Mouse (Mus musculus): ENCODE measurements around the gene Nsun7. TPM values are rescaled to one million over a fixed set of nuclear protein-coding genes. Genes with fewer than 3 reads are reported as not detected.

Gene Nsun7
- polyA plus RNA-seq, 1 experiment from 2014 or later = 0.38 TPM

GRCm38 (mm10) chr5:66345140-66345539, 85.4 kb downstream of the Nsun7 start:
- Histone ChIP-seq H3K27me3 (ENCODE audit: insufficient read depth, low read length) (no peaks in the 10 kb centered on the region), H3K9me3 (replicated peaks; ENCODE audit: low read length) (no peaks in the 10 kb centered on the region), H3K36me3 (ENCODE audit: insufficient read depth, low read length) (no peaks in the 10 kb centered on the region), H3K4me2 (ENCODE audit: low read length) (no peak overlapping the region), H3K4me1 (replicated peaks; ENCODE audit: insufficient read depth, low read length) (0 out of 2 replicates have a peak, but pooled peaks cover 13% of the 10 kb centered on the region), H3K9ac (ENCODE audit: low read depth, low read length) (no peak overlapping the region), H3K27ac (no peak overlapping the region), H3K4me3 (replicated peaks; ENCODE audit: low read depth, low read length) (no peak overlapping the region)
- no peak for ATAC-seq (replicated peaks; ENCODE audit: low FRiP score, low read depth)
- DNase-seq (ENCODE audit: low spot score) = no peak
- no peak for TF ChIP-seq CTCF (IDR thresholded peaks at IDR 0.05; ENCODE audit: low read depth)
- 36% methylated on average over 3 of the region's 3 CpGs for WGBS

DNA sequence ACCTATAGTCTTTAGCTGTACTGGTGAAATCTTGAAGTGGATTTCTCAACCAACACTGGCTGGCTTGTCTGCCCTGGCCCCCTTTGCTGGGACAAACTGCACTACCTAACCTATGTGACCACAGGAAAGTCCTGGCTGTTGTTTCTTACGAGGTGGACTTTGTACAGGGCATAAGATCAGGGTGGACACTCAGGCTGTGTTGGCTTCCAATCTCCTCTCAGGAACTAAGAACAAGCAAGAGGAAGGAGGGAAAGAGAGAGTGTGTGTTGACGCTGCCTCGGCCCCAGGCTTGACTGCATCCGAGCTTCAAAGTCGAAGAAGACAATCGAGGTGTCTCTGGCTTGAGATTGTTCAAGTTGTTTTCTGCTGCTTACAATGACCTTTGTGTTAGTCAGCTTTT, 87.1 kb downstream of the Nsun7 start:
- Histone ChIP-seq H3K4me3 (replicated peaks; ENCODE audit: low read depth, low read length) (no peak overlapping the region), H3K36me3 (ENCODE audit: insufficient read depth, low read length) (no peaks in the 10 kb centered on the region), H3K9ac (ENCODE audit: low read depth, low read length) (no peak overlapping the region), H3K27me3 (ENCODE audit: insufficient read depth, low read length) (no peaks in the 10 kb centered on the region), H3K4me1 (replicated peaks; ENCODE audit: insufficient read depth, low read length) (peaks cover 16% of the 10 kb centered on the region; the same call in 1 of the 2 replicates), H3K27ac (no peak overlapping the region), H3K9me3 (replicated peaks; ENCODE audit: low read length) (no peaks in the 10 kb centered on the region), H3K4me2 (ENCODE audit: low read length) (no peak overlapping the region)
- ATAC-seq (replicated peaks; ENCODE audit: low FRiP score, low read depth) (peak; percentile 45; the same call in 1 of the 2 replicates), DNase-seq (ENCODE audit: low spot score) (no peak)
- 86% methylated on average over 6 of the region's 6 CpGs for WGBS
- no peak for TF ChIP-seq CTCF (IDR thresholded peaks at IDR 0.05; ENCODE audit: low read depth)

Other genes starting within 250 kb of the Nsun7 start
- gene Rbm47, start 86.8 kb upstream of the Nsun7 start, polyA plus RNA-seq (2015; fragmentation: Nextera tagmentation; extraction: Ambion mirVana) = 105 and 119 TPM in 2 replicates

All from kidney, postnatal 0 days (tissue).